Mouse (Mus musculus) bone marrow, adult 2 months (tissue): ENCODE measurements around the gene Frs3.

Experiments
- CTCF ChIP-seq: fragments of 200-500 bp; IDR thresholded peaks from 2 replicates; pipeline ENCODE4 v1.5.1; 2011; ENCODE audit warnings: low read length, control low read depth; ENCODE audit not compliant: control insufficient read depth, insufficient read depth
- POLR2A ChIP-seq: fragments of 200-500 bp; IDR thresholded peaks from 2 replicates; pipeline ENCODE4 v1.6.1; 2011; ENCODE audit warnings: low read depth, mild to moderate bottlenecking, control low read depth, low read length, borderline replicate concordance; ENCODE audit not compliant: control insufficient read depth

- TF ChIP-seq CTCF: no peak
- no peak for TF ChIP-seq POLR2A
Observed at GRCm38 (mm10) chr17:47721183-47721582, 32.4 kb downstream of the Frs3 start.
